Mouse (Mus musculus) bone marrow, adult 2 months (tissue): ENCODE measurements around the gene Clec4a4.

Experiments
- CTCF ChIP-seq: fragments of 200-500 bp; IDR thresholded peaks from 2 replicates; pipeline ENCODE4 v1.5.1; 2011; ENCODE audit warnings: low read length, control low read depth; ENCODE audit not compliant: control insufficient read depth, insufficient read depth
- POLR2A ChIP-seq: fragments of 200-500 bp; IDR thresholded peaks from 2 replicates; pipeline ENCODE4 v1.6.1; 2011; ENCODE audit warnings: low read depth, mild to moderate bottlenecking, control low read depth, low read length, borderline replicate concordance; ENCODE audit not compliant: control insufficient read depth

- TF ChIP-seq CTCF (no peak), POLR2A (no peak)
Measured at GRCm38 (mm10) chr6:122952401-122952800, 37.8 kb upstream of the Clec4a4 start, which contains the start of gene Clec4a3.
